Mouse (Mus musculus) left cerebral cortex, adult 2 months (tissue): ENCODE results near the gene Gins3. TPM values are rescaled to one million over a fixed set of nuclear protein-coding genes. Genes with fewer than 3 reads are reported as not detected.

Source experiments
- DNase-seq, 2 experiments: peaks; one replicate each; pipeline ENCODE4 v3.0.0; 2021 to 2022; ENCODE audit warnings: low spot score in 2 of 2, mixed read lengths in 1 of 2; ENCODE audit errors: extremely low spot score in 1 of 2
- H3K27ac ChIP-seq: fragments of 200-600 bp; 2 replicates; pipeline ENCODE4 v1.8.1; 2022
- H3K4me3 ChIP-seq: fragments of 200-600 bp; 2 replicates; pipeline ENCODE4 v1.8.1; 2022
- CTCF ChIP-seq: fragments of 200-600 bp; IDR thresholded peaks from 2 replicates; pipeline ENCODE4 v1.8.1; 2022; ENCODE audit warnings: antibody characterized with exemption, mild to moderate bottlenecking, moderate library complexity
- intact Hi-C: fragments of 180-260 bp; cut with DNase I; formaldehyde crosslinking; loops from one replicate; pipeline ENCODE4 v1.15.1; 2025
- total RNA-seq, 2 experiments: library from RNA; stranded (reverse); gene quantifications; 2 replicates each; pipeline ENCODE4 v1.2.3; 2021

Gene Gins3
- total RNA-seq, 2 experiments from 2014 or later, result 2.8 to 3.3 TPM

DNA sequence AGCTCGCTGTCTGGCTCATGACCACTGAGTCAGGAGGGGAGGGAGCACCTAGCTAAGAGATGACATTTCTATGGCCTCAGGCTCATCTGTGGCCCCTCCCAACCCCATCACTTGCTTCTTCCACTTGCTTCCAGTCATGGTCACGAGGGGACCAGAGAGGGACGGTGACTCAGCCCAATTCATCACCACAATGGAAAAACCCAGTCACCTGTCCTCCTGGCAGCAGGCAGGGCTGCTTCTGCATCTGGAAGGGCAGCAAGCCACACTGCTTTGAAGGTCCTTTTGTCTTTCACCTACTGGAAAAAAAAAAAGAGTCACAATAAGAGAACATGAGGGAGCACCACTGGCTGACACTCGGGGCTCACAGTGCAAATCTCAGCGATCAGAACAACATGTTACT, 39.6 kb downstream of the Gins3 start:
- no peak for TF ChIP-seq CTCF
- Histone ChIP-seq H3K27ac (no peak overlapping the region), H3K4me3 (no peak overlapping the region)
- intact Hi-C loops, result no loop called here
- DNase-seq, result no peak

GRCm38 (mm10) chr8:95676631-95677030, 43.4 kb downstream of the Gins3 start, which contains the start of gene Ndrg4:
TSS of gene Ndrg4 (plus strand) at chr8:95676980.
- peak within 1 kb of the TSS; percentile 62 for H3K4me3 ChIP-seq
- TF ChIP-seq CTCF, result no peak
- peak within 1 kb of the TSS; percentile 92 for H3K27ac ChIP-seq
- DNase-seq, result no peak
- intact Hi-C loops, result loop anchor here (5.0 kb wide), 1 partner anchor 69 kb away; no protein-coding TSS in a partner anchor

GRCm38 (mm10) chr8:95677591-95678023, 44.4 kb downstream of the Gins3 start:
- DNase-seq, result peak; percentile 43 to 53
- intact Hi-C loops, result loop anchor here (2.0 to 5.0 kb wide), 2 partner anchors 17 to 70 kb away; no protein-coding TSS in a partner anchor

GRCm38 (mm10) chr8:95678024-95678611, 44.9 kb downstream of the Gins3 start:
- Histone ChIP-seq H3K4me3 (peak overlapping the region; percentile 62), H3K27ac (peak overlapping the region; percentile 92)
- peak; percentile 70 to 75 for DNase-seq
- intact Hi-C loops, result loop anchor here (2.0 to 5.0 kb wide), 2 partner anchors 17 to 71 kb away; no protein-coding TSS in a partner anchor
- no peak for TF ChIP-seq CTCF

More at GRCm38 (mm10) chr8:95677591-95678023, 44.4 kb downstream of the Gins3 start:
- peak overlapping the region; percentile 92 for H3K27ac ChIP-seq
- TF ChIP-seq CTCF, result no peak
- H3K4me3 ChIP-seq, result peak overlapping the region; percentile 62

- peak in 1 of 2 experiments; percentile 74 for DNase-seq
- intact Hi-C loops, result no loop called here
- H3K27ac ChIP-seq, result peak overlapping the region; percentile 42; the same call in 1 of the 2 replicates
Observed at GRCm38 (mm10) chr8:95688073-95688672, 54.9 kb downstream of the Gins3 start.

GRCm38 (mm10) chr8:95690929-95691541, 57.8 kb downstream of the Gins3 start:
- DNase-seq, result no peak
- Histone ChIP-seq H3K27ac (no peak overlapping the region), H3K4me3 (no peak overlapping the region)
- intact Hi-C loops, result no loop called here
- no peak for TF ChIP-seq CTCF

More at GRCm38 (mm10) chr8:95688073-95688672, 54.9 kb downstream of the Gins3 start:
- no peak; the same call in 1 of the 2 replicates for TF ChIP-seq CTCF
- H3K4me3 ChIP-seq, result no peak overlapping the region

GRCm38 (mm10) chr8:95694631-95695030, 61.4 kb downstream of the Gins3 start:
- intact Hi-C loops, result loop anchor here (2.0 to 5.0 kb wide), 3 partner anchors 16 to 347 kb away; no protein-coding TSS in a partner anchor
- peak overlapping the region; percentile 83 for H3K27ac ChIP-seq
- H3K4me3 ChIP-seq, result no peak overlapping the region
- no peak for TF ChIP-seq CTCF
- peak; percentile 55 to 81 for DNase-seq

Other genes starting within 250 kb of the Gins3 start
- gene Cfap20, start 198.6 kb upstream of the Gins3 start, total RNA-seq, result 10 to 100 TPM; 57.7 to 58.7 TPM
- 10 to 100 TPM; 71.6 to 86.2 TPM for gene Csnk2a2, start 143.4 kb upstream of the Gins3 start, total RNA-seq
- 1 to 10 TPM; 3.3 to 3.4 TPM for gene Ccdc113, start 99.4 kb upstream of the Gins3 start, total RNA-seq
- under 1 TPM in 1 of 2 experiments, not detected in 1; 0.30 TPM for gene Prss54, start 57.1 kb upstream of the Gins3 start, total RNA-seq
- 1,000 to 10,000 TPM; 1,675 to 1,813 TPM for gene Ndrg4, start 43.5 kb downstream of the Gins3 start, total RNA-seq
- gene Setd6, start 82.4 kb downstream of the Gins3 start, total RNA-seq, result 10 to 100 TPM; 17.7 to 23.5 TPM
- gene Cnot1, start 174.0 kb downstream of the Gins3 start, total RNA-seq, result 100 to 1,000 TPM; 118 to 123 TPM
- gene Sap18b, start 191.9 kb downstream of the Gins3 start, total RNA-seq, result 10 to 100 TPM; 78.6 to 80.1 TPM
- gene Slc38a7, start 220.1 kb downstream of the Gins3 start, total RNA-seq, result 10 to 100 TPM; 26.0 to 26.2 TPM